Mouse (Mus musculus) embryo, embryonic 11.5 days (tissue): ENCODE results near the gene Prx.

ENCODE experiments used
- DNase-seq: peaks from one replicate; pipeline ENCODE4 v3.0.0-alpha.2; 2012; ENCODE audit warnings: low read depth, low spot score

The Prx gene

DNA sequence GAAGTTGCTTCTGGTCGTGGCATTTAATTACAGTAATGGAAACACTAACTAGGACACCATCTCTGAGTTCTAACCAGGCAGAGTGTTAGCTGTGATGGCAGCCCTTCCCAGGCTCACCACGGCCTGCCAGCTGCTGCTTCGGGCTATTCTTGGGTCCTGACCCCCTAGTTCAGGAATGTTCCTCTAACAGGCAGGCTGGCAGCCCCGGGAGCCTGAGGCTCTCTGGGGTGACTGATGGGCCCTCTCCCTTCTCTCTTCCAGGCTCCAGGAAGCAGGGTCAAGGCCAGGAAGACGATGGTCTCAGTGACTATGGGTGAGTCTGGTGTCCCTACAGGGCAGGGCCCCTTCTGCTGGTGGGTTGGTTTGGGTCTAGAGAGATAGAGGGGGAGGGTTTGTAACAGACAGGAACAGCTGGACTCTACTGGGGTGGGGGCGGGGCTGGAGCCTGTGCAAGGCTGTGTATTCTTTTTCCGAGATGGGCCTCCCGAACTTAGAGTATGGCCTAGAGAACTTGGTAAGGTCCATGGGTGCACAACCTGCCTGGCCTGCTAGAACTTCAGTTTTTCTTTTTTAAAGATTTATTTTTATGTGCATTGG lies 61.3 kb downstream of the Prx start:
- DNase-seq, result no peak

DNA sequence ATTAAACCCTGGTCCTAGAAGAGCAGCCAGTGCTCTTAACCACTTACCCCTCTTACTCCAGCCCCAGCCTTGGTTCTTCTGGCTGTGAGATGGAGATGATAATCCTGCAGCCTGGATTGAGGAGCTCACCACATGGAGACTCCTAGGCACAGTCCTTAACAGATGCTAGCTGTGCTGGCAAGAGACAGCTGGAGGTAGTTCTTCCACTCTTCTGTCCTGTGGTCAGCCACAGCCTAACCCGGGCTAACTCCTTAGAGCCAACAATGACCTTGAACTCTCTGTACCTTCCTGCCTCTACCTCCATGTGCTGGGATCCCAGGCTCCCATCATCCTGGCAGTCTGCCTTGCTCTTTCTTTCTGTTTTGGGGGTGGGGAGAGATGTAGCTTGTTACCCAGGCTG lies 61.9 kb downstream of the Prx start:
- DNase-seq, result no peak
